Mouse (Mus musculus) adrenal gland, postnatal 36 days (tissue): ENCODE results near the gene Nbr1. TPM values are rescaled to one million over a fixed set of nuclear protein-coding genes. Genes with fewer than 3 reads are reported as not detected.

Experiments
- DNase-seq, 2 experiments: peaks; one replicate each; pipeline ENCODE4 v3.0.0; 2021; ENCODE audit warnings: mixed read lengths in 1 of 2
- long read RNA-seq, 2 experiments: library from polyadenylated mRNA; stranded (forward); transcript quantifications; one replicate each; pipeline ENCODE4 v2.0.0; 2021; ENCODE audit warnings: borderline sequencing depth in 2 of 2
- total RNA-seq, 2 experiments: library from RNA; stranded (reverse); gene quantifications; 2 replicates each; pipeline ENCODE4 v1.2.3; 2021

Nbr1 gene
- 100 to 1,000 TPM; 128 to 134 TPM for total RNA-seq
- long read RNA-seq, experiment 1, full-length matches to known transcripts = 17 of 89 reads
- long read RNA-seq, experiment 1, partial matches to known transcripts = 24 of 89 reads
- long read RNA-seq, experiment 1, other reads (novel, unspliced or antisense) = 48 of 89 reads
- long read RNA-seq, experiment 2, full-length matches to known transcripts = 3 of 14 reads
- long read RNA-seq, experiment 2, partial matches to known transcripts = 7 of 14 reads
- long read RNA-seq, experiment 2, other reads (novel, unspliced or antisense) = 4 of 14 reads

DNA sequence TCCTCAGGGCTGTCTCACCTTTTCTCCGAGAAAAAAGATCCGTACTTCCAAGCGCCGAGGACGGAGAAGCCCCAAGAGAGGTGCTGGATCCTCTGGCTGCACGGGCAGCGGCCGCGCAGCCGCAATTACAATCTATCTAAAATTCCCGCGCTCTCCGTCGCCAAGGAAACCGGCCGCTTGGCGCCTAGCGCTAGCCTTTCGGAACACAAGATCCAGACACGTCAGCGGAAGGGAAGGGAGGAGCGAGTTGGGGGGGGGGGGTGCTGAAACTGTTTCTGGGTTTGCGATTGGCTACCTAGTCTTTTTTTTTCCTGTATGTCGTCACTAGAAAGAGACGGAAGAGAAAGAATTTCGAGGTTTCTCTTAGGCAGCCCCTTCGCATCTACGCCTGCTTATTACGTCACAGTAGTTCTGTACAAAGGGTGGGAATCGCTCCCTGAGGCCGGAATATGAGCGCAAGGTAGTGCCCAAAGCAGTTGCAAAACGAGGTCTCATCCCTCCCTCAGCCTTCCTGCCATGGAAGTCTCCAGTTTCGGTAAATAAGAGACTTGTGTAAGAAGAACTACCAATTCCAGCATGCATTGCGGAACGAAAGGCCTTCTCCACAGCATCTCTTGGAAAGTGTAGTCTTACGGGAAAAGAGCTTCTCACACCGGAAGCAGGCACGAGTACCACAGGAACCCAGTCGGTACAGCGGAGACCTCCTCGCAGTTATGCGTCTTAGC is at the start of gene Nbr1, which contains the start of gene Brca1:
TSS of gene Nbr1 (plus strand) at position 399 of the 725 bp plus-strand sequence.
TSS of gene Brca1 (minus strand) at position 205 of the 725 bp plus-strand sequence.
- DNase-seq = peak; percentile 93 to 94

DNA sequence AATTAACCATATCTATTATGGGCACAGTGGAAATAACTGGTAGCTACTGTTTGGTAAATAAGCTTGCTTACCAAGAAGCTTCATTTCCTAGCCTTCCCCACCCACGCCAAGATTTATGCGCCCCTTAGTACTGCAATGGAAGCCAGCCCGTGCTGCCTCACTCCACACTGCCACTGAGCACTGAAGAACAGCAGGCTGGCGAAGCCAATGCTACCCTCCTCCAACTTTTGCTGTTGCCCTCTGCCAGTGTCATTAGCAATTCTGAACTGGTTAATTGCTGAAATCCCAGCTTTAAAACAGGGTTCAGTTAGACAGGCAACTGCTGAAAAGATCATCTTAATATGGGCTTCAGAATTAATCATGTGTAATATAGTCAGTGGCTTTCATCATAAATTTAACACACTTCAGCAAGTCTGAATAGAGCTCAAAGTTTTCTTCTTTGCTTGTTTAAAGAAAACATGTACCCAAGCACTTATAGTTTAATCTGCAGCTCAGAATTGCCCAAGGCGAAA is 45.6 kb upstream of the Nbr1 start:
- no peak for DNase-seq

DNA sequence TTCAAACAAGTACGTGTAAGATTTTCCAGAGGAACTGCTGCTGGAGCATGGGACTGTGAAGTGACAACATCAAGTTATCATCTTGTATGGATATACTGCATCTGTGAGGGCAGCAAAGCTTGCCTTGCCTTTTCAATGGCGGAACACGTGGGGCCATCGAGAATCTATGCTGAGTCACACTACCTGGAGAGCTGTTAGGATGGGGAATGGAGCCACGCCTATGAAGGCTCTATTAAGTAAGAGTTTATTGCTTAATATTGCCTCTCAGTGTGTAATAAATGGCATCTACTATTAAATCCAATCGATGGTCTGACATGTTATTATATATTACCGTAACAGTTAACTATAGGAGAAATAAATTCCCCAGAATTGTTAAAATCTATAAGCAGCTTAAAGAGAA is 44.9 kb upstream of the Nbr1 start:
- DNase-seq = no peak

DNA sequence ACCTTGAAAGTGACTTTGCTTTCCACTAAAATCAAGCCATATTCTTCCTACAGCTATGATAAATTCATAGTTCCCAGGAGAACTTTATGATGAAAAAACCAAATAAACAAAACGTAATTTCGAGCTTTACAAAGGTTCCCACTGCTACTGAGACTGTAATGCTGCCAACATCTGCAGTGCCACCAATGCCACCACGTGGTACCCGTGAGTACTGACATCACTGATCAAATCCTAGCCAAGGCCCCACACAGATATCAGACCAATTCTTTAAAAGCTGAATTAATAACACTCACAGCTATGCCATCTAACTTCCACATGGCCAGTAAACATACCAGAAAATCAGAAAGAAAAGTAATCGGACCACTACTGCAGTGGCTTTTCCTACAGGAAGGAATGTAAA is 33.0 kb upstream of the Nbr1 start:
- peak; percentile 27 to 31 for DNase-seq

DNA sequence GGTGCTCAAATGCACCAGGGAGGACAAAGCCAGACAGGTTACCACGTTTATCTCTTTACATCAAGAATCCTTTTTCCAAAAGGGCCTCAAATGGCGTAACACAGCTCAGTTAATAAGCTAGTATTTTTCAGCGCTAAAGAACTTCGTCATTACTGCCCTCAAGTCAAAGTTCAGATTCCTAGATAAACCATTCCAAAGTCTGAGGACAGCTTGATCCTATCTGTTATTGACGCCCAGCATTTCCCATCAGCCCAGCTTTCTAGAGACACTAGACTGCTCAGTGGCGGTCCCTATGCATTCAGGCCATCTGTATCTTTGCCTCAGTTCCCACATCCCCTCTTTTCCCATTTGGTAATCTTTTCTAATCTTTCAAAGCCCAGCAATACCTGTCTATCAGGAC is 32.6 kb upstream of the Nbr1 start:
- DNase-seq = no peak

DNA sequence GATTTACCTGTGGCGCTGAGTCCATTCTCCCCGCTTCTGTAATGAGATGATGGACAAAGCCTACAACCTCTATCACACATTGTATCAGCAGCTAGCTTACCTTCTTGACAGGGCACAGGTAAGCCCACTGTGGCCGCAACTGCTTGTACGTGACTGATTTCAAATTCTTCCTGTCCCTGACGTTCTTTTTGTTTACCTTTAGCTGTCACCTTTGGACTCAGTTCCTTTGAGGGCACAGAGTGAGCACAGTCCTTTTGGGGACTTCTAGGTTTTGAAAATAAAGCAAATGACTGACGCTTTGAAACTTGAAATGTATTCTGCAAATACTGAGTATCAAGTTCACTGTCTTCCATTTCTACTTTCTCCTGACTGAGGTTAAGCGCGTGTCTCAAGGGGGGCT is 27.5 kb upstream of the Nbr1 start:
- DNase-seq = no peak

DNA sequence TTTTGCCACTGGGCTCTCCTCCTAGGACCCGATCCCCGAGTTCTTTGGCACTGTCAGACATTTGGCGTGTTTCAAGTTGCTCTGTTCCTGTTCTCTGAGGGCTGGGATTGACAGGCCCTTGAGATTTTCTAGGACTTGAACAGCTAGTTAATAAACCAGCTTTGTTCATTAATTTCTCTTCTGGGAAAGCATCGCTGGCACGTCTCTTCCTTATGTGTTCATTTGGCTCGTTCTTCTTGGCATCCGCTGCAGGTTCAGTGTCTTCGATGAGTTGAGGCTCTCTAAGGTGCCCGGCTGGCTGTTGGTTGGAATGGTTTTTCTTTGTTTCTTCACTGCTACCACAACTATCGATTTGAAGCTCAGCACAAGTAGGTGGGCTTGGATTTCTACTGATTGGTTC is 26.9 kb upstream of the Nbr1 start:
- DNase-seq = no peak

- no peak for DNase-seq
Observed at GRCm38 (mm10) chr11:101525936-101526595, 25.9 kb upstream of the Nbr1 start.

GRCm38 (mm10) chr11:101526686-101527085 is 25.3 kb upstream of the Nbr1 start:
- no peak for DNase-seq

DNA sequence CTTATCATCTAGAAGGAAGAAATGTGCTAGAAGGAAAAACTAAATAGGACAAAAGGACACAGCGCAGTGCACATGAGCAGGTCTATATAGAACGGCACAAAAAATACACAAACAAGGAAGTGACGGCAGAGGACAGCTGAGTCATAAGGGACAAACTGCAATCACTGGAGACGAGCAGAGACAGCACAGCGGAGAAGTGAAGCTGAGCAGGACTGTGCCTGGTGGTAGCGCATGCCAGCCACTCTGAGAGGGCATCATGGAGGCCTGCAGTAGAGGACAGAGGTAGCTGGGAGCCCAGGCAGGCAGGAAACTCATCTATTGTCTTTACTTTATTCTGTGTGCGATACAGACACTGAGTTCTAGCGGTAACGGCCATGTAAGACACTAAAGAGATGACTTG is 8.4 kb upstream of the Nbr1 start:
- peak; percentile 14 to 22 for DNase-seq

DNA sequence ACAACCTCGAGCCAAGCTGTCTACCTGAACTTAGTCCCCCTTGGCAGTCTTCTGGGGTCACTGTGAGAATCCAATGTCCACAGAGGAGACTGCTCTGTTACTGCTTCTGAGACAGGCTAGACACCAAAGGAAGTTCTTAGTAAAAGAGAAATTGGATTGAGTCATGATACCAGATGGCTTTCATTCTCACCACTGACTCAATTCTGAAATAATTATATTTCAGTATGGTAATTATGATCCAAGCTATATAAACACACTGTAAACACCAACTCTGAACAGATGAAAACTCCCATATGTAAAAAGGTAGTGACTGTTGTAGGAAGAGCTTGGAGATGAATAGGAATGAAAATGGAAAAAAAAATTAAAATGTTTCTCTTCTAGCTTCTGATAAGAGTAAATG is 7.8 kb upstream of the Nbr1 start:
- no peak for DNase-seq

DNA sequence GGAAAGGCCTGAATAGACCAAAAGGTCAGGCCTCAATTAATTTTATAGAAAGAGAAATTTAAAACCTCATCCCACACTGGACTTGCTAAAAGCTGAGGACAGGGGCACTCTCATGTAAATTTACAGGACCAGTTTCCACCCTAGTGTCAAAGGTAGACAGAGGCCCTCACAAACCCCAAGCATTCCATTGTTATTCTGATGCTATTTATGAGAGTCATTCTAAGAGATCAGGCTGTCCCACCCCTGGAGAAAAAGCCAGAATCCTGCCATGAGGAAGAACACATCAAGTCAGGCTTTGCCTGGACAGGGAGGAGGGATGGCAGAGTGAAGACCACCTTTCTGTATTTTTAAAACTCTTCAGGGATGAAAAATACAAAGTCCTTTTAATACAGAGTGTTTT is 3.4 kb upstream of the Nbr1 start:
- no peak for DNase-seq

GRCm38 (mm10) chr11:101552476-101553300 is 739 bp downstream of the Nbr1 start:
- peak; percentile 95 to 97 for DNase-seq

GRCm38 (mm10) chr11:101553354-101553930 is 1.5 kb downstream of the Nbr1 start:
- DNase-seq = no peak

DNA sequence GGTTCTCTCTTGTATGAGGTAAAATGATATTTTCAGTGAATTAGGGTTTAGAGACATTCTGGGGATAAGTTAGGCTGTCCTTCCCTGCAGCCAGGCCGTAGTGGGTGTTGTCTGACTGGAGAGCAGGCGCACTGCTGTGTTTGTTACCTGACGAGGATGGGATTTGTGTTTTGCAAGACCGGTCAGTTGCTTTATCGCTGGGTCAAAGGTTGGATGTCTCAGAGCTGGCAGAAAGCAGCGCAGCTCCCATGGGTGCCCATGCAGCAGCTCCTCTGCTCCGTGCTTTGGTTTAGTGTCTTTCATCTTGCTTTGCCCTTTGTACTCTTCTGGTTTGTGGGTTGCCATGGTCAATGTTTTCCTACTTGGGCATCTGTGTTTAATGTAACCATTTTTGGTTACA is 4.6 kb downstream of the Nbr1 start:
- DNase-seq = peak in 1 of 2 experiments; percentile 41

GRCm38 (mm10) chr11:101556954-101557353 is 5.0 kb downstream of the Nbr1 start:
- no peak for DNase-seq

DNA sequence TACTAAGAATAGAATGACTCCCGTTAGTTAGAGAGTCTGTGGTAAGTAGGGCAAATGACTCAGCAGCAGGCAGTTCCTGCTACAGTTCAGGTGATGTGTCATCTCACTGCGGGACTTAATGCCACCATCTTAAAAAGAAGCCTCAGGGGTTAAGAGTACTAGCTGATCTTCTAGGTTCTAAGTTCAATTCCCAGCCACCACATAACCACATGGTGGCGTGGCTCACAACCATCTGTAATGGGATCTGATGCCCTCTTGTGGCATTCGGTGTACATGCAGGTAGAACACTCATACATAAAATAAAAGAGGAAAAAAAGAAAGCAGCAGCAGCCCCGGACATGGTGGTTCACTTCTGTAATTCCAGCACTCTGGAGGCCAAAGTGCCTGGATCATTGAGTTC is 10.4 kb downstream of the Nbr1 start:
- DNase-seq = peak; percentile 26 to 45

DNA sequence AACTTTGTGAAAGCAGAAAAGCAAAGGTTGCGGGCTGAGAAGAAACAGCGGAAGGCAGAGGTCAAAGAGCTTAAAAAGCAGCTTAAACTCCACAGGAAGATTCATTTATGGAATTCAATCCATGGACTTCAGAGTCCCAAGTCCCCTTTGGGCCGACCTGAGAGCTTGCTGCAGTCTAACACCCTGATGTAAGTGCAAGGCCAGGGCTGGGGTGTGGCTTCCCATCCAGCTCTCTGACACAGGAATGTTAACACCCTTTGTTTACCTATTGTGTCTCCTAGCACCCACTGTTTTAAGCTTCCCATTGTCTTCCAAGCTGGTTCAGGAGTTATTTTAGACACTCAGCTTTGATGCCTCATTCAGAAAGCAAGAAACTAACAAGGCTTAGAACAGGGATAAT is 16.5 kb downstream of the Nbr1 start:
- no peak for DNase-seq

GRCm38 (mm10) chr11:101576116-101576515 is 24.2 kb downstream of the Nbr1 start:
- no peak for DNase-seq

DNA sequence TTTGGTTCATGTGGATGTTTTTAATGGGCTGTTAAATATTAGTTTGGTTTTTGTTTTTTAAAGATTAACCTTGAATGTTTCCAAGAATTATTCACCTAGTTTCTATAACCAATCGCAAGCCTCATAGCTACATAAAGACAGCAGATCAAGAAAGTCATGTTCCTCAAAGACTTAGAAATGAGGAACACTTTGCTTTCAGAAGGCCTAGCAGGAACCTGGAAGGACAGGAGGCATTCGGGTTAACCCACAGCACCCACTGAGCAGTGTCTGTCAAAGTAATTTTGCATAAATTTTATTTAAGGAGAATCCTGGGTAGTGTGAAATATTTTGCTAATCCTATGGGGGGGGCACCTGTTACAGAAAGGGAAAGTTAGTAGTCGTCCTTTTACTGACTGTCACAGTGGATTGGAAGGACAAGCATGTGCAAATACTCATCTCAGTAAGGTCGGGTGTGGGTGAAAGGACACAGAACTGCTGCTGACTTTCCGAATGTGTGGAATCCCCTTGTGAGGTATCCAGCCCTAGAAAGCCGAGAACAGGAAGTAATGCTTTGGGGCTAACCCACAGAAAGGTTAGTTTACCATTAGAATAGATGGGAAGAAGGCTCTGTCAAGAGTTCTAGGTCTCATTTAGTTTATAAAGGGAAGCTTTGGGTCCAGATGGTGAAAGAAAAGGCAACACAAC is 29.3 kb downstream of the Nbr1 start:
- no peak for DNase-seq
